ENCODE assay signal across 23 mouse cellular contexts in the genomic region with DNA sequence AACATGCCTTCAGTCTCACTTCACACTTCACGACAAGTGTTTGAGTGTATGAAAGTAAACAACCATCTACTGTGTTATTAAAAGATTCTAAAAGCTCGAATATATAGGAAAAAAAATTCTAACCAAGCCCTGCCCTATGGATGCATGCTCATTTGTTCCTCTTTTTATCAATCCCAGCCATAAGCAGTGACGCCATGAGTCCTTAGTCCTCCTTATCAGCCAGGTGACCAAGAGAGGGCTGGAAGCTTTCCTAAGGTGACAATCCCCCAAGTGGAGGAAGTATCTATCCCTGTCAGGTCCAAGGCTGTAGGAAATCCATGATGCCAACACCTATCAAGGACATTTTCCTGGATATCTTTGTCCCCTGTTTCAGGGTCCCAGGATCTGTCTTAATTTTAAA. TPM values are rescaled to one million over a fixed set of nuclear protein-coding genes. Genes with fewer than 3 reads are reported as not detected.
A peak's percentile ranks its signal among the peaks of the same experiment; 100 is the strongest.
DNase-seq lines count a peak whose midpoint lies in the region; ATAC-seq and TF ChIP-seq lines count a peak whose summit lies in the region.
"Had no signal": no experiment of that assay in that cellular context is flagged by ENCODE, and none has a peak within 500 bp of the region (broad histone marks: within the 10 kb centered on the region; RNA-seq: fewer than 3 reads in every experiment).

No protein-coding gene starts in this region.

- no peak overlapping the region for H3K4me2 ChIP-seq in lung, embryonic 14.5 days
- no peak overlapping the region for H3K4me2 ChIP-seq in lung, postnatal 0 days (replicated peaks; ENCODE audit: low read depth, low read length)
- H3K4me2 ChIP-seq in liver, embryonic 12.5 days: peak overlapping the region; percentile 56
- H3K4me2 ChIP-seq: forebrain, embryonic 15.5 days; hindbrain, embryonic 13.5 days had no signal

- TF ChIP-seq CTCF in lung, embryonic 14.5 days (IDR thresholded peaks at IDR 0.05; ENCODE audit: low read depth): no peak
- no peak for TF ChIP-seq CTCF in lung, postnatal 0 days (IDR thresholded peaks at IDR 0.05)

- no peak overlapping the region for H3K27ac ChIP-seq in lung, embryonic 14.5 days (ENCODE audit: low read depth)
- H3K27ac ChIP-seq in lung, postnatal 0 days (ENCODE audit: low read length): no peak overlapping the region
- peak overlapping the region; percentile 98 for H3K27ac ChIP-seq in liver, embryonic 12.5 days
- H3K27ac ChIP-seq: forebrain, embryonic 15.5 days; heart, adult 2 months; hindbrain, embryonic 13.5 days had no signal

- H3K9me3 ChIP-seq in lung, embryonic 14.5 days (ENCODE audit: low read depth, low read length): no peaks in the 10 kb centered on the region
- H3K9me3 ChIP-seq in lung, postnatal 0 days (ENCODE audit: low read length): no peaks in the 10 kb centered on the region
- H3K9me3 ChIP-seq in liver, embryonic 12.5 days (replicated peaks): no peaks in the 10 kb centered on the region
- H3K9me3 ChIP-seq: forebrain, embryonic 15.5 days; G1E; hindbrain, embryonic 13.5 days; megakaryocyte, embryonic 14.5 days had no signal

- 25% methylated on average over 3 of the region's 3 CpGs for WGBS in lung, embryonic 14.5 days
- WGBS in lung, postnatal 0 days: 40% methylated on average over 3 of the region's 3 CpGs
- WGBS in liver, embryonic 12.5 days (ENCODE audit: insufficient replicate concordance): 31% methylated on average over 3 of the region's 3 CpGs

- H3K9ac ChIP-seq in lung, embryonic 14.5 days: no peak overlapping the region
- no peak overlapping the region for H3K9ac ChIP-seq in lung, postnatal 0 days (replicated peaks; ENCODE audit: low read depth)
- H3K9ac ChIP-seq in liver, embryonic 12.5 days: 0 out of 2 replicates have a peak overlapping the region, but pooled peaks have one; percentile 54
- H3K9ac ChIP-seq: forebrain, embryonic 15.5 days; hindbrain, embryonic 13.5 days had no signal

- H3K4me3 ChIP-seq in lung, embryonic 14.5 days (ENCODE audit: low read depth, low read length): no peak overlapping the region
- no peak overlapping the region for H3K4me3 ChIP-seq in lung, postnatal 0 days (ENCODE audit: low read depth, low read length)
- H3K4me3 ChIP-seq in liver, embryonic 12.5 days: no peak overlapping the region
- H3K4me3 ChIP-seq: forebrain, embryonic 15.5 days; heart, adult 2 months; hindbrain, embryonic 13.5 days; megakaryocyte, embryonic 14.5 days had no signal

- H3K27me3 ChIP-seq in lung, embryonic 14.5 days (ENCODE audit: insufficient read depth, low read length): no peaks in the 10 kb centered on the region
- H3K27me3 ChIP-seq in lung, postnatal 0 days (replicated peaks; ENCODE audit: insufficient read depth, low read length): no peaks in the 10 kb centered on the region
- H3K27me3 ChIP-seq in liver, embryonic 12.5 days (replicated peaks): no peaks in the 10 kb centered on the region
- H3K27me3 ChIP-seq: CH12.LX; forebrain, embryonic 15.5 days; hindbrain, embryonic 13.5 days; megakaryocyte, embryonic 14.5 days had no signal

- DNase-seq in lung, embryonic 14.5 days: peak; percentile 36
- DNase-seq in lung, postnatal 0 days (ENCODE audit: low spot score): no peak
- peak; percentile 69 for DNase-seq in c-Kit-positive CD71-positive TER-119-positive erythroid progenitor cells, embryonic 14.5 days (ENCODE audit: low spot score)
- DNase-seq in right cerebral cortex, postnatal 25 days: no peak
- DNase-seq in spleen, postnatal 10 days (ENCODE audit: low spot score in 2 of 2): no peak
- DNase-seq: adrenal gland, adult 2 months; B cell, adult 2 months; cerebellum, adult 8-10 months; heart, adult 2 months; heart, postnatal 14 days; kidney, adult 18-20 months; kidney, postnatal 4 days; lung, adult 18-20 months; midbrain, embryonic 14.5 days; thymus, adult 18-20 months had no signal

- no peak for TF ChIP-seq EP300 in lung, postnatal 0 days (IDR thresholded peaks at IDR 0.05)

- ATAC-seq in lung, embryonic 14.5 days (ENCODE audit: insufficient read depth): no peak; the same call in 1 of the 2 replicates
- ATAC-seq in lung, postnatal 0 days: no peak
- ATAC-seq in liver, embryonic 12.5 days: peak; percentile 82
- peak; percentile 44; the same call in 1 of the 2 replicates for ATAC-seq in megakaryocyte progenitor cell, adult 5-6 weeks (replicated peaks; ENCODE audit: poor library complexity)
- ATAC-seq: forebrain, embryonic 15.5 days; inflammation-experienced regulatory T-cells, adult 6 months had no signal

- H3K36me3 ChIP-seq in lung, embryonic 14.5 days (ENCODE audit: insufficient read depth): no peaks in the 10 kb centered on the region
- no peaks in the 10 kb centered on the region for H3K36me3 ChIP-seq in lung, postnatal 0 days (ENCODE audit: insufficient read depth, low read length)
- H3K36me3 ChIP-seq in liver, embryonic 12.5 days: no peaks in the 10 kb centered on the region
- H3K36me3 ChIP-seq: forebrain, embryonic 15.5 days; G1E; hindbrain, embryonic 13.5 days had no signal

- no peaks in the 10 kb centered on the region; the same call in 1 of the 2 replicates for H3K4me1 ChIP-seq in lung, embryonic 14.5 days (ENCODE audit: insufficient read depth)
- no peaks in the 10 kb centered on the region for H3K4me1 ChIP-seq in lung, postnatal 0 days (ENCODE audit: insufficient read depth, low read depth, low read length)
- H3K4me1 ChIP-seq in liver, embryonic 12.5 days: peaks cover 73% of the 10 kb centered on the region
- H3K4me1 ChIP-seq: forebrain, embryonic 15.5 days; hindbrain, embryonic 13.5 days had no signal

RNA-seq across cellular contexts. Expression of a gene that starts 47.0 kb away (rescaled TPM):
- 7.9 and 8.1 TPM in 2 replicates for polyA plus RNA-seq in lung, embryonic 14.5 days (2014; fragmentation: Nextera tagmentation; extraction: Ambion mirVana)
- 3.2 and 3.4 TPM in 2 replicates for polyA plus RNA-seq in lung, postnatal 0 days (2015; fragmentation: Nextera tagmentation; extraction: Ambion mirVana)
- polyA plus RNA-seq in liver, embryonic 12.5 days (2016; fragmentation: Nextera tagmentation; extraction: Ambion mirVana): 6.1 and 6.2 TPM in 2 replicates
- total RNA-seq in megakaryocyte progenitor cell, adult 5-6 weeks (2015): 6.5 and 7.6 TPM in 2 replicates
- 4.3 and 4.8 TPM in 2 replicates for total RNA-seq in megakaryocyte progenitor cell, adult 5-6 weeks (2017)

Comparison
In these comparisons a context has a peak if more than half of its experiments do, and no peak if none do; other contexts are left out.
1. DNase-seq: peak in lung, embryonic 14.5 days (single experiment) and c-Kit-positive CD71-positive TER-119-positive erythroid progenitor cells, embryonic 14.5 days (single experiment); none in lung, postnatal 0 days (single experiment), right cerebral cortex, postnatal 25 days (single experiment) and spleen, postnatal 10 days (0 of 2).
2. ATAC-seq: peak in liver, embryonic 12.5 days (single experiment) and megakaryocyte progenitor cell, adult 5-6 weeks (single experiment); none in lung, embryonic 14.5 days (single experiment) and lung, postnatal 0 days (single experiment).